In the genomic region with DNA sequence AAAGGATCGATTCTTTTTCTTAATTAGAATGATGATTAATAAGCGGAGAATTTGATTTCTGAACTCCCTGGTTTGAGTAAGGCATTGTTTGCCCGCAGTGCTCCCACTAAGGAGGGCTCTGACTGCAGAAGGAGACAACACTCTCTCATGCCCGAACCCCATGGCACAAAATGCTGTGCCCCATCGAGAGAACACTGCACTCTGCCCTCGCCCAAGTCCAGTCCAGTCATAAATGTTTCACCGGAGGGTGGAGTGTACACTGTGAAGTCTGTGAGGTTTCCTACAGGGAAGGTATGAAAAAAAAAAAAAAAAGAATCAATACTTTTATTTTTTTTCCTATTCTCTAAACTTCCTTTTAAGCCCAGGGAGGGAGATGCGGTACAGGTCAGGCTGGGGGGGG, we compare ENCODE assay signal across 17 mouse cellular contexts.
"Had no signal": no experiment of that assay in that cellular context is flagged by ENCODE, and none has a peak within 500 bp of the region (broad histone marks: within the 10 kb centered on the region; RNA-seq: fewer than 3 reads in every experiment).

No protein-coding gene starts in this region.

- DNase-seq: lung, adult 2 months; lung, postnatal 14 days; lung, postnatal 36 days; right cerebral cortex, postnatal 14 days; thymus, adult 2 months; thymus, postnatal 25 days; thymus, postnatal 4 days had no signal

- H3K27ac ChIP-seq: lung, embryonic 15.5 days; macrophage; midbrain, embryonic 13.5 days; midbrain, embryonic 15.5 days; neural tube, embryonic 12.5 days; stomach, embryonic 15.5 days; stomach, postnatal 0 days had no signal

- H3K4me3 ChIP-seq: lung, embryonic 15.5 days; megakaryocyte, embryonic 14.5 days; midbrain, embryonic 13.5 days; midbrain, embryonic 15.5 days; neural tube, embryonic 12.5 days; stomach, embryonic 15.5 days had no signal

- H3K36me3 ChIP-seq: lung, embryonic 15.5 days; midbrain, embryonic 13.5 days; midbrain, embryonic 15.5 days; neural tube, embryonic 12.5 days; stomach, embryonic 15.5 days had no signal

- H3K4me1 ChIP-seq: lung, embryonic 15.5 days; megakaryocyte, embryonic 14.5 days; midbrain, embryonic 13.5 days; midbrain, embryonic 15.5 days; neural tube, embryonic 12.5 days; stomach, embryonic 15.5 days had no signal

- H3K4me2 ChIP-seq: lung, embryonic 15.5 days; midbrain, embryonic 11.5 days; midbrain, embryonic 13.5 days; midbrain, embryonic 15.5 days; neural tube, embryonic 12.5 days; stomach, embryonic 15.5 days had no signal

- ATAC-seq: lung, postnatal 0 days; midbrain, embryonic 13.5 days; midbrain, embryonic 15.5 days had no signal

- H3K27me3 ChIP-seq: neural tube, embryonic 12.5 days; stomach, embryonic 15.5 days had no signal

- H3K9ac ChIP-seq: lung, embryonic 15.5 days; midbrain, embryonic 13.5 days; midbrain, embryonic 15.5 days; neural tube, embryonic 12.5 days; stomach, embryonic 15.5 days had no signal

- H3K9me3 ChIP-seq: lung, embryonic 15.5 days; megakaryocyte, embryonic 14.5 days; midbrain, embryonic 13.5 days; midbrain, embryonic 15.5 days; neural tube, embryonic 12.5 days; stomach, embryonic 15.5 days had no signal
